Mouse (Mus musculus) C2C12 (cell line): ENCODE measurements around the gene Lrtm2.

Experiments used
- CEBPB ChIP-seq: IDR thresholded peaks from one replicate; pipeline ENCODE4 v1.6.1; 2011; ENCODE audit warnings: low read depth, mild to moderate bottlenecking, control low read depth, moderate library complexity
- CTCF ChIP-seq: IDR thresholded peaks from one replicate; pipeline ENCODE4 v1.5.1; 2011; ENCODE audit not compliant: control insufficient read depth, insufficient read depth, insufficient read length
- FOSL1 ChIP-seq: IDR thresholded peaks from one replicate; pipeline ENCODE4 v1.8.0; 2011; ENCODE audit warnings: mild to moderate bottlenecking, low read length; ENCODE audit not compliant: poor library complexity, insufficient read depth, severe bottlenecking
- MAX ChIP-seq: IDR thresholded peaks from one replicate; pipeline ENCODE4 v1.6.1; 2011; ENCODE audit warnings: mild to moderate bottlenecking, control low read depth
- MYOD1 ChIP-seq: IDR thresholded peaks from one replicate; pipeline ENCODE4 v1.6.1; 2011; ENCODE audit warnings: low read depth; ENCODE audit not compliant: control insufficient read depth, insufficient read length
- MYOG ChIP-seq: IDR thresholded peaks from one replicate; pipeline ENCODE4 v1.6.1; 2011; ENCODE audit not compliant: control insufficient read depth, insufficient read length; ENCODE audit errors: extremely low read depth
- USF1 ChIP-seq: IDR thresholded peaks from one replicate; pipeline ENCODE4 v1.6.1; 2011; ENCODE audit warnings: low read depth, mild to moderate bottlenecking, control low read depth, moderate library complexity

GRCm38 (mm10) chr6:119314751-119315476, 15.7 kb downstream of the Lrtm2 start:
- TF ChIP-seq CTCF = no peak
- TF ChIP-seq MAX = no peak
- TF ChIP-seq USF1 = no peak
- no peak for TF ChIP-seq MYOD1
- no peak for TF ChIP-seq CEBPB
- TF ChIP-seq MYOG = no peak
- TF ChIP-seq FOSL1 = no peak
